Mouse (Mus musculus): ENCODE measurements around the gene Akt2.
A peak's percentile ranks its signal among the peaks of the same experiment; 100 is the strongest.

Gene Akt2

DNA sequence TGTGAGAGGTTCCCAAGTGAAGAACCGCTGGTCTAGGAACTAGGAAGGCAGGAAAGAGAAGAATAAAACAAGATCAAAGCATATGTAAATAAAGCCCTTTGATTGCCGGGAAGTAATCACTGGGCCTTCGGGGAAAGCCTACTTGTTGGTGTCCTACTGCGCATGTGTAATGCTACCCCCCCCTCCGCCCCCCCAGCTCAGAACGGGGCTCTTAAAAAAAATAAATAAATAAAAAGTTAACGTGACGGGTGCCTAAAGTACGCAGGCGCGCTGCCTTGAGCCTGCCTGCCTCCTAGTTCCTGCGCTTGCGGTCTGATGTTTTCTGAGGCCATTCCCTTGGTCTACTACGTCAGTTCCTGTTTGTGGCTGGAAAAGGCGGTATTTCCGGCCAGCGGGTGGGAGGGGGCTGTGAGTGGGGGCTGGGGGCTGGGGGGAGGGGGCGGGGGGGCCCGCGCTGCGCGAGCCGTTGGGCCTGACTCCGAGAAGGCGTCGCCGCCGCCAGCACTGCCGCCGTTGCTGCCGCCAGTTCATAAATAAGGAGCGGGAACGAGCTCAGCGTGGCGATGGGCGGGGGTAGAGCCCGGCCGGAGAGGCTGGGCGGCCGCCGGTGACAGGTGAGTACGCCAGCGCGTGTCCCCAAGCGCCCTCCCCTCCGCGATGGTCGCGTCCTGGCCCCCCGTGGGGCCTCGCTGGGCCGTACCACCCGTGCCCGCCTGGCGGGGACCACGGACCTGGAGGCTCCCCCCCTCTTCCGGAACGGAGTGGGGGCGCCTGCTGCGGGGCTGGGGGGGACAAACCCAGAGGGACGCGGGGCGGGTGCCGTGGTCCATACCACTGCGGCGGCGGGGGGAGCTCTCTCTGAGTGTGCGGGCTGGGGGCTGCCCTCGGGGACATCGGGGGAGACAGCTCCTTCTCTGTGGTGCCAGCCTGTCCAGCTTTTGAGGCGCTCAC, at the start of gene Akt2:
Akt2 (plus strand) TSS at position 287 of the 951 bp plus-strand sequence.
- DNase-seq (ENCODE audit: low read depth) = peak; percentile 87

DNA sequence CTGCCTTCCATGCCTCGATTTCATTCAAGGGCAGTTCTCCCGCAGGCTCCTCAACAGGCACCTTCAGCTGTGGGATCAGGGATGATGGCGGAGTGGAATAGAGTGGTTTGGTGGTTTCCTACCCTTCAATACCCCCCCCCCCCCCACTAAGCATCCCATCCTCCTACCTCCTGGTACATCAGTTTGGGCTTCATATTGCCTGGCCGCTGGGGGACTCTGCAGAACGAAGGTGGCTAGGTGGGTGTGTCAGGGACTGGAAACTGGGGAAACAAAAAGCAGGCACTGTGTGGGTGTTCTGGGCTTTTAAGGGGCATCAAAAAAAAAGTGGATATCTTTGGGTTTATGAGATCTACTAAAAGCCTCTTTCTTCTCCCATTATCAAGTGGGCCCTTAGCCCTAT, 49.4 kb upstream of the Akt2 start:
- DNase-seq (ENCODE audit: low read depth) = no peak

DNA sequence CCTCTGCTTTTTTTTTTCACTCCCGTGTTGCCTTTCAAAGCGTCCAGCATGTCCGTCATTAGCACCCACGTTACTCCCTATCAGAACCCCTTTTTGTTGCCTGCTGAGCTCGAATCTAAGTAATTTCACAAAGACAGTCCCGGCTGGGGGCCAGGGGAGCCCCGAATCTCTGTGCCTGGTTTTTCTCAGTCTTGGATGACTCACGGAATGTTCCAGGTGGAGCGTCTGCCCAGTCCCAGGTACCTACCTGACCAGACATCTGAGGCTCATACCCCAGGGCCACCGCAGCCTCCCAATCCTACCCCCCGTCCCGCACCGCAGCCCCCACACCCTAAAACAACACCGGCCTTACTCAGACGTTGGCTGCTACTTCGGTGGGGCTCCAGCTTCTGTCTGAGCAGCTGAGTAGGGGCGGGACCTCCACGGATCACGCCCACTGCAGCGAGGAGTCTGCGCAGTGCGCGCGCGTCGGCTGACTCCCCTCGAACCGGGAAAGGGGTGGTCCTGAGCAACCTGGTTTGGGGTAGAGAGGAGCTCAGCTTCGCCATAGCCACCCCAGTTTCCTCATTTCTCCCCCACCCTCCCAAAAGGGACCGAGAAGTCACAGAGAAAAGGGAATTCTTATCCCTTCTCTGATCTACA, 48.8 kb upstream of the Akt2 start:
- DNase-seq (ENCODE audit: low read depth) = peak; percentile 72

DNA sequence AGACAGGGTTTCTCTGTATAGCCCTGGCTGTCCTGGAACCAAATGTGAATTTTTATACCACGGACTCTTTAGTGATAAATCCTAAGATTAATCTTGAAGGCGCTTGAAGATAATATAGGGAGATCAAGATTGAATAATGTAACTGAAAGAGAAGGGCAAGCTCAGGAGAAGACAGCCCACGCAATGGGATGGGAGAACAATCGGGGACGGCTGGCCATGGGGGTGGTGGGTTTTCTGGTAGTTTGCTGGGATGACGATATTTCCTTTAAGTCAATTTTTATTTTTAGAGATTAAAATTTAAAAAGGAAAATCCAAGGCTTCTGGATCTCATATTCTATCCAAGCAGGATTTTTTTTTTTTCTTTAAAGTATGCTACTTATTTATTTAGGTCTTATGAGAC, 48.3 kb upstream of the Akt2 start:
- no peak for DNase-seq (ENCODE audit: low read depth)

DNA sequence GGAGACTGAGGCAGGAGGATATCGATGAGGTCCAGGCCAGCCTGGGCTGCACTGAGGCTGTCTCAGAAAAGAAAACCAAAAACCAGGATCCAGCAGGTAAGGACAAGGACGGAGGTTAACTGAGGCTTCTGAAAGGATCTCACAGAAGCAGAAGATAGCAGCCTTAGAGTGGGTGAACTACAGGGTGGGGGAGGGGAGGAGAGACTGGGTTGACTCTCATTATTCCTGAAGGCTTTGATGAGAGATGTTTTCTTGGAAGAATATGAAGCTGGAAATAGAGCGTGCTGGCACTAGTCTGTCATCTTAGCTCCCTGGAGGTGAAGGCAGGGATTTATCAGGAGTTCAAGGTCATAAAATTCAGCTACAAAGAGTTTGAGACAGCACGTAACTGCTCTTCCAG, 47.5 kb upstream of the Akt2 start:
- no peak for DNase-seq (ENCODE audit: low read depth)

DNA sequence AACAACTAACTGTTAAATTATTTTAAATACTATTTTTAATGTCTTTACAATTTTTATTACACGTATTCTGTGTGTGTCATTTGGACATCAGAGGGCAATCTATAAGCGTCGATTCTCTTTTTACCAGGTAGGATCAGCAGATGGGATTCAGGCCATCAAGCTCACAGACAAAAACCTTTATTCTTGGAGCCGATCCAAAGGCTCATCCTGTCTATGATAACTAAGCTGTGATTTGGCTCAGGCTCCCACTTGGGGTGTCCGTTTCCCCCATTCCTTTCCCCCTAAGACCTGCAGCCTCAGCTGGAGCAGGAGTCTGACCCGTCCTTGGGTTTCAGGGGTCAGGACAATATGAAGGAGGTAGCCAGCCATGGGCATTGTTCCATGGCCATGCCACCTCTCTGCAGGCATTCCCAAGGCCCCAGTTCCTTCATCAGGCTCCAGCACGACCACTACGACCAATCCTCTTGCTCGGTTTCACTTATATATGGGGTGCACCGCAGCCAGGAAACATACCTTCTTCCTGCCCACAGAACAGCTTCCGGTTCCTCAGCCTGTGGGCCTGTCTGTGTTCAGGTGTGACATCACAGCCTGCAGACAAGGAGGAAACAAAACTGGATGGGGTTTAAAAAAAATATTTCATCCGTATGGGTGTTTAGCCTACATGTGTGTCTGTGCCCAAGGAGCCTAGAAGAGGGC, 46.5 kb upstream of the Akt2 start:
- DNase-seq (ENCODE audit: low read depth) = no peak

DNA sequence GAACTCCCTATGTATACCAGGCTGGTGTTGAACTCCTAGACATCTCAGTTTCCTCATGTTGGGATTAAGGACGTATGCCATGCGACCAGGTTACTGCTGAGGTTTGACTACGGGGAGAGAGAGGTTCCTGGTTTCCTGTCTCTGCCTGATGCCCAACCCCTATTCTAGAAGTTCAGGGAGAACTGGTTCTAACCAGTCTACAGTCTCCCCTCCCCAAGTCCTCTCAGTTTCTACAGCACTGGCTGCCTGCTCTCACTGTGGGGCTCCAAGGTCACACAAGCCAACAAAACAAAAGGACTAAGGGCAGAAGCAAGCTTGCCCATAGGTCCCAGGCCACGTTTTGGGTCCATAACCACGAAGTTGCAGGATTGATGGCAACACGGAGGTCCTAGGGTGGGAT, 41.8 kb upstream of the Akt2 start:
- DNase-seq (ENCODE audit: low read depth) = no peak

DNA sequence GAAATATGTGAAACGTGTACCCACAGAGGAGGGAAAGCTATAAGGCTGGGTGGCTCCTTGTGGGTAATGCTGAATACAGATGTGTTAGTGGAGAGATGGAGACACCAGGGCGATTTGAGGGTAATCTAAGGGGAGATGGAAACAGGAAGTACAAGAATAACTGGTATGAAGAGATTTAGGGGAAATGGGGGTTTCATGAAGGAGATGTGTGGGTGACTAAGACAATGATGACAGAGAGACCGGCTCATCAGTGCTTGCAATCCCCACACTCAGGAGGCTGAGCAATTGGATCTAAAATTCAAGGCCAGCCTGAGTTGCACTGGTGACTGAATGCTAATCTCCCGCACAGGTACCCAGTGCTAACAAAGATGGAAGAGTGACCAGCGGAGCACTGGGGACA, 39.3 kb upstream of the Akt2 start:
- no peak for DNase-seq (ENCODE audit: low read depth)

DNA sequence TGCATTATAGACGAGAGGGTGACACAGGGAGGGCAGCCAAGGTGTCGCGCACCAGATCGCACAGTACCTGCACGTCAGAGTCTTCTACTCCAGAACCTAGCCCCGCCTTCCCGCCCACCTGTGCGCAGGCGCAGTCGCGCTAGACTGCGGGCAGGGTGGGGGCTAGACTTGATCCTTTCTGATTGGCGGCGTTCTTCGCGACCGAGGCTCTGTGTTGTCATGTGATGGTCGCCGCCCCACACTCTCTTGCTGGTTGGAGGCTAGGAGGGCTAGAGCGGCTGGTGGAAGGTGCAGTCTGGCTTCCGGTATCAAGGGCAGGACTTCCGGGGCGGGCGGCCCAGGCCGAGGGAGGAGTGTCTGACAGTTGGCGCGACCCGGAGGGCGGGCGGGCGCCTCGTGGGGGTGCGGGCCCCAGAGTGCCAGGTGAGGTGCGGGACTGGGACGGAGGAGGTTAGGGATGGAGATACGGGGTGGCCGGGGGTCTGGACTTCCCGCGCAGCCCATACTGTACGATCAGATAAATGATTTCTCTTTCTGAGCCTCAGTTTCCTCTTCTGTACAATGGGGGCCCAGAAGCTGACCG, 38.3 kb upstream of the Akt2 start, which contains the start of the genes Pld3 and 2310022A10Rik:
Pld3 (minus strand) TSS at position 288 of the 583 bp plus-strand sequence.
2310022A10Rik (plus strand) TSS at position 303 of the 583 bp plus-strand sequence.
- peak; percentile 85 for DNase-seq (ENCODE audit: low read depth)

DNA sequence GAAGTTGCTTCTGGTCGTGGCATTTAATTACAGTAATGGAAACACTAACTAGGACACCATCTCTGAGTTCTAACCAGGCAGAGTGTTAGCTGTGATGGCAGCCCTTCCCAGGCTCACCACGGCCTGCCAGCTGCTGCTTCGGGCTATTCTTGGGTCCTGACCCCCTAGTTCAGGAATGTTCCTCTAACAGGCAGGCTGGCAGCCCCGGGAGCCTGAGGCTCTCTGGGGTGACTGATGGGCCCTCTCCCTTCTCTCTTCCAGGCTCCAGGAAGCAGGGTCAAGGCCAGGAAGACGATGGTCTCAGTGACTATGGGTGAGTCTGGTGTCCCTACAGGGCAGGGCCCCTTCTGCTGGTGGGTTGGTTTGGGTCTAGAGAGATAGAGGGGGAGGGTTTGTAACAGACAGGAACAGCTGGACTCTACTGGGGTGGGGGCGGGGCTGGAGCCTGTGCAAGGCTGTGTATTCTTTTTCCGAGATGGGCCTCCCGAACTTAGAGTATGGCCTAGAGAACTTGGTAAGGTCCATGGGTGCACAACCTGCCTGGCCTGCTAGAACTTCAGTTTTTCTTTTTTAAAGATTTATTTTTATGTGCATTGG, 31.0 kb upstream of the Akt2 start:
- no peak for DNase-seq (ENCODE audit: low read depth)

DNA sequence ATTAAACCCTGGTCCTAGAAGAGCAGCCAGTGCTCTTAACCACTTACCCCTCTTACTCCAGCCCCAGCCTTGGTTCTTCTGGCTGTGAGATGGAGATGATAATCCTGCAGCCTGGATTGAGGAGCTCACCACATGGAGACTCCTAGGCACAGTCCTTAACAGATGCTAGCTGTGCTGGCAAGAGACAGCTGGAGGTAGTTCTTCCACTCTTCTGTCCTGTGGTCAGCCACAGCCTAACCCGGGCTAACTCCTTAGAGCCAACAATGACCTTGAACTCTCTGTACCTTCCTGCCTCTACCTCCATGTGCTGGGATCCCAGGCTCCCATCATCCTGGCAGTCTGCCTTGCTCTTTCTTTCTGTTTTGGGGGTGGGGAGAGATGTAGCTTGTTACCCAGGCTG, 30.4 kb upstream of the Akt2 start:
- DNase-seq (ENCODE audit: low read depth) = no peak

DNA sequence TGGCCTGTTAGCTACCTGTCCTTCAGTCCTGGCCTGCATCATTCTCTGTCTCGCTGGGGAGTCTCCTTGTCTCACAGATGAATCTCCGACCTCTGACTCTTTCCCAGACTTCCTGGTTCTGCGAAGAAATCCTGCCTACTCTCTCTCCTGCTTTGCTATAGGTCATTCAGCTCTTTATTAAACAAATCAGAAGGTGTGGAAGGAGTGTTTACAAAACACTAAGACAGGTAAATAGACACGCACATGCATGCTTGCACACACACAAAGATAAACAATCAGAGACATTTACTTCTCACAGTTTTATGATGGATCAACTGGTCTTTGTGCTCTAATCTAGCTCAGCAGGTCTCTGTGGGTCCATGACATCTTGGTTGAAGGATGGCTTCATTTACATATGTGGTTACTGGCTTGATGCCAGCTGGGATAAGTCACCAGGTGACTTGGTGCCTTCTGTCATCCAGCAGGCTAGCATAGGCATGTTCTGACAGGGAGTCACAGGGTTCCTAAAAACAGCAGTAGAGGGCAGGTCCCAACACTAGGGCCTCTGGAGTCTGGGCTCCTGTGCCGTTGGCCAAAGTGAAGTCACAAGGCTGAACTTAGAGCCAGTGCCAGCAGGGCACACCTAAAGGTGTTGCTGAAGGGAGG, 21.6 kb upstream of the Akt2 start:
- no peak for DNase-seq (ENCODE audit: low read depth)

DNA sequence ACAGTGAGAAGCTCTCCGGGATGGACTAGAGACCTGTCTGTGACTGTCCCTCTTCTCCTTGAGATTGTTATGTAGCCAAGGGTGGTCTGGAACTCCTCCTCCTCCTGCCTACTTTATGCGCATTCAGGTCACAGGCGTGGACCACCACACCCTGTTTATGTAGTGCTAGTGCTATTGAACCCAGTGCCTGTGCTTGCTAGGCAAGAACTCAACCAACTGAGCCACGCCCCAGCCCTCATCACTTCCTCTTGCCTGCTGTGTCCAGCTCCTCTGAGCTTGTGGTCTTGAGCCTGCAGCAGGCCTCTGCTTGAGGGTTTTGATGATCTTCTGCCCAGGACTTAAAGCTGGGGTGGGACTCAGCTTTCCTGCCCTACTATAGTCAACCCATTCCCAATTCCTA, 19.2 kb upstream of the Akt2 start:
- DNase-seq (ENCODE audit: low read depth) = no peak

DNA sequence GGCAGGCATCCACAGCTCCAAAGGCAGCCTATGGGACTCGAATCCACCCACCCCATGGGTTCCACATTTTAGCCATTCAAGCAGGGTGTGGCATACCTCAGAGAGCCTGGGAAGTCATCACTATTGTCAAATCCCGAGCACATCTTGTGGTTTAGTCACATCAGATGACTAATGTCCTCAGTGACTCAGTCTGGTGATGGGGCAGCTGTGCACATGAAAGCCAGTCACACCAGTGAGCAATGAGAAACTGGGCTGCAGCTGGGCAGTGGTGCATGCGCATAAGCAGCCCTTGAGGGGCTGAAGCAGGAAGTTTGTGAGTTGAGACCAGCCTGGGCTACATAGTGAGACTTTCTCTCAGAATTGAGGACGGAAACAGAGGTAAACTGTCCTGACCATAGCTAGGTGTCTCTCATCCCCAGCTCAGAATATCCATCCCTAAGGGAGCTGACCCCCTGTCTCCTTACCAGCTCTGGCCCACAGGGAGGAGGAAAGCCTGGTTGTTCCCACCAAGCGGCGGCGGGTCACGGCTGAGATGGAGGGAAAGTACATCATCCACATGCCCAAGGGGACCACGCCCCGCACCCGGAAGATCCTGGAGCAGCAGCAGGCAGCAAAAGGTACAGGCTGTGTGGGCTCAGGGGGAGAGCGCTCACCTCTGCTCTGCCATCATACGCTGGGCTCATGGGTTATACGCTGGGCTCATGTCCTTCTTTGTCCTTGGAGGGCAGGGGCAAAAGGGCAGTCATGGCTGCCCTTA, 17.1 kb upstream of the Akt2 start:
- no peak for DNase-seq (ENCODE audit: low read depth)

DNA sequence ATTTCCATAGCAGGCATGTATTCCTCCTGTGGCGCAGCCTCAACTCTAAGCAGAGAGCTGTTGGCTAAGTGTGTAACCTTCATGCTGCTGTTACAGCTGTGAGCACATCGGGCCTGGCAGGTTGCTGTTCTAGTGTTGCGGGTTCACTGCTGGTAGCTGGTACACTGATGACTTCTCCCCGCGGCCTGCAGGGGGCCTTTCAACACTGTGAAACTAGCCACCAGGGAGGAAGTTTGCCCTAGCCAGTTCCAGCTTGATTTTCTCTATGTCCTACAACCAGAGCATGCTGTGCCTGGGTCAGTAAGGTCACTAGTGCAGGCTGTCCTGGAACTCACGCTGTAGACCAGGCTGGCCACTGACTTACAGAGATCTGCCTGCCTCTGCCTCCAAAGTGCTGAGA, 14.4 kb upstream of the Akt2 start:
- DNase-seq (ENCODE audit: low read depth) = no peak

DNA sequence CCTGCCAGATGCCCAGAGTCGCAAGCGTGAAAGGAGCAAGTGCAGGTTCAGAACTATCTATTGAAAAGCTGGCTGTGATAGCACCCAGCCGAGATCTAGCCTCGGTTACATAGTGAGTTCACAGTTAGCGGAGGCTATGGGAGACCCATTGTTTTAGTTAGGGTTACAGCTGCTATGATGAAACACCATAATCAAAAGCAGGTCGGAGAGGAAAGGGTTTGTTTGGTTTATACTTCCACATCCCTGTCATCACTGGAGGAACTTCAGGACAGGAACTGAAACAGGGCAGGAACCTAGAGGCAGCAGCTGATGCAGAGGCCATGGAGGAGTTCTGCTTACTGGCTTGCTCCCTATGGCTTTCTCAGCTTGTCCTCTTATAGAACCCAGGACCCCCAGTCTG, 13.8 kb upstream of the Akt2 start:
- no peak for DNase-seq (ENCODE audit: low read depth)

DNA sequence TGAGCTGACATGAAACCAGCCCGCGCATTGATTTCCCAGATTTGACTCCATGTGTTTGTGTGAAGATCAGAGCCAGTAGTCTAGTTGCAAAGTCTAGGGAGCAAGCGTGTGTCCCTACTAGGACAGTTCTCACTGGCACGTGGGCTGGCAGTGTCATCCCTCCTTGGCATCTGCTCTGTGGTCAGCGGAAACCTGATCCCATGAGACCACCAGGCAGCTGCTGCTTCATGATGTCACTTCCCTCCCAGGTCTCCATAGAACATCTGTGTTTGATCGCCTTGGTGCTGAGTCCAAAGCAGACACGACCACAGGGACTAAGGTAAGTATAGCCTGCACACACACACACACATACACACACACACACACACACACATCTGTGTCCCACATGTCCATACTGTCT, 12.9 kb upstream of the Akt2 start:
- DNase-seq (ENCODE audit: low read depth) = no peak

DNA sequence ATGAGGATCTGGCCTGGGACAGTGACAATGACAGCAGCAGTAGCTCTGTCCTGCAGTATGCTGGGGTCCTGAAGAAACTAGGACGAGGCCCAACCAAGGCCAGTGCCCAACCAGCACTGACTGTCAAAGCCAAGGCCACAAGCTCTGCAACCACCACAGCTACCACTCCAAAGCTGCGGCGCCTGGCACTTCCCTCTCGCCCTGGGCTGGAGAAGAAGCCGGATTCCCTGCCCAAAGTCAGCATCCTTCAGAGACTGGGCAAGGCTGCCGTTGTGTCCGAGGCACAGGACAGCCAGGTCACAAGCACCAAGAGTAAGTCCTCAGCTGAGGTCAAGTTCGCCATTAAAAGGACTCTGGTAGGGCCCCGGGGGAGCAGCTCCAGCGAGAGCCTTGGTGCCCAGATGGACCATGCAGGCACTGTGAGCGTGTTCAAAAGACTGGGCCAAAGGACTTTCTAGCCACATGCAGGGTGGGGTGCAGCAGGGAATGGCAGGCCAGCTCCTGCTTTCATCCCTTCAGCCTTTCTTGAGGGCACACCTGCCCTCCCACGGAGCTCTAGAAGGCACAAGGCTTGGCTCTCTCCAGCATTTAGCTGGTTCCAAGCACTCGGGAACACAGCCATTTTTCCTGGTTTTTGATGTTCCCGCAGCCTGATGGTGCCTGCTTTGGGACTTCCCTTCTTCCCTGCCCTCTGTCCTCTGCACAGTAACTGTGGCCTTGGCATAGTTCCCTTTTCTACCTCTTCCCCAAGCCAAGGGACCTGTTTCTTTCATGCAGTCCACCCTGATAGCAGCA, 10.8 kb upstream of the Akt2 start:
- DNase-seq (ENCODE audit: low read depth) = no peak

DNA sequence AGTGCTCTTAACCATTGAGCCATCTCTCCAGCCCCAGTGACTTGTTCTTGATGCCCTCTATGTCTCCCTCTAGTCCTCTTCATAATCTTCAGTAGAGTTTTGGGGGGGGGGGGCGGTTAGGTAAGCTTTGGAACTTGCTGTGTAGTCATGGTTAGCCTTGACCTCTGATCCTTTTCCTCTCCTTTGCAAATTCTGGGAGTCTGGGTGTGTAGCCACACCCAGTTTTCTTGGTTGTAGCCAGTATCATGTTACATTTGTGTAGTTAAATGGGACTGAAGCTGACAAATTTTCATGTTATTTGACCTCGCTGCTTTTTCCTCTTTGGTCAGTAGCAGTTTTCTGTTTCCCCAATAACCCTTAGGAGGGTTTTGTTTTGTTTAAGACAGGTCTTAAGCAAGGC, 4.5 kb upstream of the Akt2 start:
- no peak for DNase-seq (ENCODE audit: low read depth)

DNA sequence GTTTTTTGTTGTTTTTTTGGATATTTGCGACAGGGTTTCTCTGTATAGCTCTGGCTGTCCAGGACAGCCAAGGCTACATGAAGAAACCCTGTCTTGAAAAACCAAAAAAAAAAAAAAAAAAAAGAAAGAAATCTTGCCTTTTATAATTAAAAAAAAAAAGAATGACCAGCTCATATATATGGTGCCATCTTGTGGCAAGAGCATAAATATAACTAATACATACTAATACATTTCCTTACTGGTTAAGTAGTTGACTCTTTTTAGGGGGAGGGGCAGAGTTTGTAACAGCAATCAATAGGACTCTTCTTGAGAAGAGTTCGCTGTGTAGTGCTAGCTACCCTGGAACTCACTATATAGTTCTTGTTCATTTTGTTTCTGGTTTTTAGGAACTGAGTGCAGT, 3.6 kb upstream of the Akt2 start:
- DNase-seq (ENCODE audit: low read depth) = no peak
